Mouse (Mus musculus) lung, postnatal 10 days (tissue): Measurements from ENCODE around the gene Milr1.
"Not testable (repeated sequence)": the region's sequence is repeated elsewhere in the genome, so short reads cannot be mapped to it uniquely, and the experiment has no call there.

ENCODE experiments used
- DNase-seq: peaks from one replicate; pipeline ENCODE4 v3.0.0; 2021

The Milr1 gene

GRCm38 (mm10) chr11:106736614-106737013, 14.4 kb upstream of the Milr1 start:
- no peak for DNase-seq

DNA sequence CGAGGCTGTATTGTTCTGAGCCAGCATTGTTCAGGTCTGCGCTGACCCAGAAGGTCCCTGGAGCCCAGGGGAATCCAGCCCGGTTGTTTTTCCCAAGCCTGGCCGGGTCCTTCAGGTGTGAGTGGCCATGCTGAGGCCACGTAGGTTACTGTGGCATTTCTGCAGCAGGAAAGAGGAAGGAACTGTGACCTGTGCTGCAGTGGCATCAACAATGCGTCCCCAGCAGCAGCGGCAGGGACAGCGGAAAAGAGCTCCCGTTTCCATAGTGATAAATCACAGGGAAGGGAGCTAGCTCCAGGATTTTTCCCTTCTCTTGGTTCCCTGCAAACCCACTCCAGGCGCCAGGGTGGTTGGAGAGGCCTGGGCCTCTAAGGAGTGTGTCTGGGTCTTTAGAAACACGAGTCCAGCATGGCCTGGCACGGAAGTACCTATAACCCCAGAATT, 13.8 kb upstream of the Milr1 start:
- DNase-seq: peak; percentile 49

- DNase-seq: no peak
Measured at GRCm38 (mm10) chr11:106739116-106739515, 11.9 kb upstream of the Milr1 start.

DNA sequence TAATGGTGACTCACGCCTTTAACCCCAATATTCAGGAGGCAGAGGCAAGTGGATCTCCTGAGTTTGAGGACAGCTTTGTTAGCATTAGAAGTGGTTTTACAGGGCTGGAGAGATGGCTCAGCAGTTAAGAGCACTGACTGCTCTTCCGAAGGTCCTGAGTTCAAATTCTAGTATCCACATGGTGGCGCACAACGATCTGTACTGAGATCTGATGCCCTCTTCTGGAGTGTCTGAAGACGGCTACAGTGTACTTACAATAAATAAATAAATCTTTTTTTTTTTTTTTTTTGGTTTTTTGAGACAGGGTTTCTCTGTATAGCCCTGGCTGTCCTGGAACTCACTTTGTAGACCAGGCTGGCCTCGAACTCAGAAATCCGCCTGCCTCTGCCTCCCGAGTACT, 10.3 kb upstream of the Milr1 start:
- not testable (repeated sequence) for DNase-seq

DNA sequence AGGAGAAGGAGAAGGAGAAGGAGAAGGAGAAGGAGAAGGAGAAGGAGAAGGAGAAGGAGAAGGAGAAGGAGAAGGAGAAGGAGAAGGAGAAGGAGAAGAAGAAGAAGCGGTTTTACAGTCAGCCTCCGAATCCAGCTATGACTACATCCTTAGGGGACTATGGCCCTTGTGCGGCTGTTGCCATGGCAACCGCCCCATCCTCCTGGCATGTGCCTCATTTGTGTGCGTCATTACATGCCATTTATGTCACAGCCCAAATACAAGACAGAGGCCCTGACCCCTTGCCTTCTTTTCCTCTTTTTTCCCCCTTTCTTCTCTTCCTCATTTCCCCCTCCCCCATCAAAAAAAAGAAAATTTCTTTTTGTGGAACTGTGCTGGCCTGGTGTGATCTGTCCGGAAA, 9.8 kb upstream of the Milr1 start:
- no peak for DNase-seq

- DNase-seq: no peak
Measured at GRCm38 (mm10) chr11:106741826-106742225, 9.2 kb upstream of the Milr1 start.

GRCm38 (mm10) chr11:106742388-106742841, 8.6 kb upstream of the Milr1 start:
- DNase-seq: no peak

GRCm38 (mm10) chr11:106744949-106745348, 6.1 kb upstream of the Milr1 start:
- DNase-seq: no peak

GRCm38 (mm10) chr11:106749557-106750120, 1.4 kb upstream of the Milr1 start:
- DNase-seq: not testable (repeated sequence)

DNA sequence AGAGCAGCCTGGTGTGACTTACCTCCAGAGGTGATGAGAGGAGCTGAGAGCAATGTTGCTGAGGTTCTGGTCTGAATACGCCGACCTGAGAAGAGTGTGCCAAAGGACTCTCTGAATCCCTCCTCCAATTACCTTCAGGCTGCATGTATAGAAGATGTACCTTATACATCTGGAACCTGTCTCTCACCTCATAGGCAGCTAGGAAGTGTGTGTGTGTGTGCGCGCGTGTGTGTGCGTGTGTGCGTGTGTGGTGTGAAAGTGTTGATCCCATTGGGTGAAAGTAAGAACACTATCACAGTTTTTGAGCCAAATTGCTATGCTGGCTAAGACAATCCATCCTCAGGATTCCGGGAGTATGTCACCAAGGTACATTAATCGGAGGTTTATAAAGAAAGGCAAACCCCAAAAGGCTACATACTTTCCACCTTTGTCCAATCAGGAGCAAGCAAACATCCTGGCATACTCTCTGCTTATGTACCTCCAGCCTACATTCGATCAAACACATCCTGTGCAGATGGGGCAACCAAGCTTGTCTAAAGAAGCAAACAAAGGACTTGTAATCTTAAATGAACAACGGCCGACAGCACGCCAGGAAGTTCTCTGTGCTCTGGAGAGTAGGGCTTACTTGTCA, 790 bp upstream of the Milr1 start, which contains the start of gene Pecam1:
Gene Pecam1 (minus strand): TSS at position 508 of the 631 bp plus-strand sequence.
- no peak for DNase-seq

GRCm38 (mm10) chr11:106752103-106752502, 1.1 kb downstream of the Milr1 start:
- no peak for DNase-seq

DNA sequence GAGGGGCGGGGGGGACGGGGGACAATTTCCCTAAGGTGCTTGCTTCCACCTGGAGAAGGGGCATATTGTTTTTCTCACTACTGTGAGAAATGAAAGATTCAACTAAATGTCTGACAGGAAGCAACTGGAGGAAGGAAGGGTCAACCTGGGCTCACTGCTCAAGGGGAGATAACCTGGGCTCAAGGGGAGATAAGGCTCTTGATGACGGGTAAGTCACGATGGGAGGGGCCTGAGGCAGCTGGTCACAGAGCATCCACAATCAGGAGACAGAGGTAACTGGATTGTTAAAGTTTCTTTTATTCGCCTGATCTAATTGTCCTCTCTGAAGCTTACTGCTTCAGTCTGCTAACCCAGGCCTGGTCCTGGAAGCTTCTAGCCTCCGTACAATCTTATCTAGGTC, 2.3 kb downstream of the Milr1 start:
- DNase-seq: no peak

GRCm38 (mm10) chr11:106755583-106755982, 4.6 kb downstream of the Milr1 start:
- no peak for DNase-seq

GRCm38 (mm10) chr11:106759028-106759427, 8.0 kb downstream of the Milr1 start:
- DNase-seq: no peak

DNA sequence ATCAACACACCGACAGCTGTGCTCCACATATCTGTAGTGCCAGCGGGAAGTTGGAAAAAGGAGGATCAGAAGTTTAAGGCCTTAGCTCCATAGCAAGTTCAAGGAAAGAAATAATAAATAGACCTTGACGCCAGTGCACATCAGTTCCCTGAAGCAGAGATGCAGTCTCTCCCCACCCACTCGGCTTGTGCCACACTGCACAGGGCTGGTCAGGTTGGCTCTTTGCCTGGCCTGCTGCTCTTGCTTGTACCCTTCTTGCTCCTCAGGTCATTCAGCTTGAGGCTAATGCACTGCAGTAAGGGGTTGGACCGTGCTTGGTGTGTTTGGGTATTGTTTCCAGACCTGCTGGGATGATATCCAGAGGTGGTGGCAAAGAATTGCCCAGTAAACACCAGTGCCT, 9.5 kb downstream of the Milr1 start:
- DNase-seq: no peak

- peak; percentile 65 for DNase-seq
Measured at GRCm38 (mm10) chr11:106762139-106762799, 11.2 kb downstream of the Milr1 start.

GRCm38 (mm10) chr11:106762800-106763185, 11.8 kb downstream of the Milr1 start:
- no peak for DNase-seq

DNA sequence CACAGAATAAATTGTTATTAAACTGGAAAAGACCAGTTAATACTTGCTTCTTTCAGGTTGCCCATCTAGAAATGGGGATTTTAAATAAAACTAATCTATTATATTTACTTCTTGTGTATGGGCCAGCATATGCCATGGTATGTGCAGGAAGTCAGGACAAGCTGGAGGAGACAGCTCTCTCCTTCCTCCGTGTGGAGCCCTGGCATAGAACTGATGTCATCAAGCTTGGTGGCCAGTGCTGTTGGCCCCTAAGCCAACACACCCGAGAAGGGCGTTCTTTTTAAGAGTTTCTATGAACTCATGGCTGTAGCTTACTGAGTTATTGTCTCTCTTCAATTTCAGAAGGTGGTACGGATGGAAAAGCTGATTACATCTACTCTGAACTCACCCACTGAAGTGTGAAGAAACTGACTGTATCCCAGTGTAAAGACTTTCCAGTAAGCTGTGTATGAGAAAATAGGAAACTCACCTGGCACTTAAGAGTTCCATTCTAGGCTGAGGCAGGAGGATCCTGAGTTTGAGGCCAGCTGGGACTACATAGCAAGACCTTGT, 15.7 kb downstream of the Milr1 start:
- DNase-seq: no peak

DNA sequence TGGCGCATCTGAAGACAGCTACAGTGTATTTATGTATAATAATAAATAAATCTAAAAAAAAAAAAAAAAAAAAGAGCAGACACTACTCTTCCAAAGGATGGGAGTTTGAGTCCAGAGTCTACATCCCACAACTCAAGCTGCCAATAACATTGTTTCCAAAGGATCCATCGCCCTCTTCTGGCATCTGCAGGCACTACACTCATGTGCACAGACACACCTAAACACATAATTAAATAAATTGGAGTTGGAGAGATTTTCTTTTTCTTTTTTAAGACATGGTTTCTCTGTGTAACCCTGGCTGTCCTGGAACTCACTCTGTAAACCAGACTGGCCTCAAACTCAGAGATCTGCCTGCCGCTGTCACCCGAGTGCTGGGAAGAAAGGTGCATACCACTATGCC, 16.5 kb downstream of the Milr1 start:
- no peak for DNase-seq

- DNase-seq: no peak
Measured at GRCm38 (mm10) chr11:106770195-106770974, 19.4 kb downstream of the Milr1 start.

DNA sequence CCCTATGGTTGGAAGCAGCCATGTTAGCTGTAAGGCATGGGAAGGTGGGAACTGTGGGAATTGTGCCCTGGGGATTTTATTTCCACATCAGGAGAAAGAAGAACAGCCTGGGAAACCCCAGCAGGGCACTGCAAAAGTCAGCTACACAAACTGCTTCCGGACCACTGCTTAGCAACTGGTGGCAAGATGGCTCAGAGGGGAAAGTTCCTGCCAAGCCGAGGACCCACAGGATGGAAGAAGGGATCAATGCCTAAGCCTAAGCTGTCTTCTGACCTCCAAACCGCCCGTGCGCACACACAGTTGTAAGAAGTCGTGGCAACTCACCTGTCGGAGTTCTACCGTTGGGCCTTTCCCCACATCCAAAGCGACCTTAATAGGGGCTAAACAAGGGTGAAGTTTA, 22.0 kb downstream of the Milr1 start:
- no peak for DNase-seq

DNA sequence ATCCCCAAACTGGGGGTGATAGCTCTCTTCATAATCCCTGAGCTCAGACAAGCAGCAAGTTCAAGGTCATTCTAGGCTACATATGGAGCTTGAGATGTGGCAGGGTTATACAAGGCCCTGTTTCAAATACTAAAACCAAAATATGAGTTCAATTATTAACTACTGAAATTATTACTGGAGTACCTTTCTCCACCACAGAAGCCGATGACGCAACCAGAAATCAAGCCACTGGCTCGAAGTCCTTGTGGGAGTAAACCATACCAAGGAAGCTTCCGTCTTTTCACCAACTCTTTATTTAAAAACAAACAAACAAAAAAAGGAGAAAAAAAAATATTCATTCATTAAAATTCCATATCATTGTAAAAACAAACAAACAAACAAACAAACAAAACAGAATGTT, 25.9 kb downstream of the Milr1 start:
- DNase-seq: peak; percentile 42

DNA sequence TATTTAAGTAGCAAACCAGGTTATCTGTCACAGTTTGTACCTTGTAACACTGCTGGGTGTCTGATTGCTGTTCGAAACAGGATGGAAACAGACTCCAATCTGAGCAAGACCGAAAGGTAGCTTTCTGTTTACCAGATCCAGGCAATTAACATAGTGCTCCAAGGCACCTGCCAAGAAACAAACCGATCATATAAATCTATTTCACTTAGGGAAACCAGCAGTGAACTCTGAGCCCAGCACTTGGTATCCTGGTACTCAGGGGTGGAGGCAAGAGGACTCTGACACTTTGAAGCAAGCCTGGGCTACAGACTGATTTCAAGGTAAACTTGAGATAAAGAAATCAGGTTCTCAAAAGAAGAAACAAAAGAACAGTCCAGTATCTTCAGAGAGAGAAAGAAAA, 26.4 kb downstream of the Milr1 start:
- no peak for DNase-seq
